Mouse (Mus musculus) granulocyte monocyte progenitor cell, adult 5-6 weeks (primary cell): ENCODE results near the gene Cxcr4. TPM values are rescaled to one million over a fixed set of nuclear protein-coding genes. Genes with fewer than 3 reads are reported as not detected.

ENCODE experiments used
- ATAC-seq: replicated peaks from 2 replicates; pipeline ENCODE4 v1.8.0; 2016; ENCODE audit warnings: mild to moderate bottlenecking, moderate TSS enrichment, inconsistent platforms; ENCODE audit not compliant: poor library complexity, severe bottlenecking
- total RNA-seq, 2 experiments: library from RNA; stranded (forward) in 1 of 2; stranded (reverse) in 1 of 2; fragments of 200-712, 200-1000 nt in 1 of 2; fragments of >200 nt in 1 of 2; fragmentation: Nextera tagmentation in 1 of 2; gene quantifications; 2 replicates each; pipeline ENCODE4 v1.2.3; 2014 to 2017

Gene Cxcr4
- 151 and 195 TPM in 2 replicates for total RNA-seq (2014; fragmentation: Nextera tagmentation)
- total RNA-seq (2017), result 178 and 196 TPM in 2 replicates

- ATAC-seq, result peak; percentile 47
Measured at GRCm38 (mm10) chr1:128592211-128592741, at the start of gene Cxcr4. Gene Cxcr4, minus strand, starts transcription at chr1:128592293.

GRCm38 (mm10) chr1:128639707-128640107, 47.6 kb upstream of the Cxcr4 start:
- no peak for ATAC-seq

- no peak for ATAC-seq
Measured at GRCm38 (mm10) chr1:128637230-128637740, 45.2 kb upstream of the Cxcr4 start.

DNA sequence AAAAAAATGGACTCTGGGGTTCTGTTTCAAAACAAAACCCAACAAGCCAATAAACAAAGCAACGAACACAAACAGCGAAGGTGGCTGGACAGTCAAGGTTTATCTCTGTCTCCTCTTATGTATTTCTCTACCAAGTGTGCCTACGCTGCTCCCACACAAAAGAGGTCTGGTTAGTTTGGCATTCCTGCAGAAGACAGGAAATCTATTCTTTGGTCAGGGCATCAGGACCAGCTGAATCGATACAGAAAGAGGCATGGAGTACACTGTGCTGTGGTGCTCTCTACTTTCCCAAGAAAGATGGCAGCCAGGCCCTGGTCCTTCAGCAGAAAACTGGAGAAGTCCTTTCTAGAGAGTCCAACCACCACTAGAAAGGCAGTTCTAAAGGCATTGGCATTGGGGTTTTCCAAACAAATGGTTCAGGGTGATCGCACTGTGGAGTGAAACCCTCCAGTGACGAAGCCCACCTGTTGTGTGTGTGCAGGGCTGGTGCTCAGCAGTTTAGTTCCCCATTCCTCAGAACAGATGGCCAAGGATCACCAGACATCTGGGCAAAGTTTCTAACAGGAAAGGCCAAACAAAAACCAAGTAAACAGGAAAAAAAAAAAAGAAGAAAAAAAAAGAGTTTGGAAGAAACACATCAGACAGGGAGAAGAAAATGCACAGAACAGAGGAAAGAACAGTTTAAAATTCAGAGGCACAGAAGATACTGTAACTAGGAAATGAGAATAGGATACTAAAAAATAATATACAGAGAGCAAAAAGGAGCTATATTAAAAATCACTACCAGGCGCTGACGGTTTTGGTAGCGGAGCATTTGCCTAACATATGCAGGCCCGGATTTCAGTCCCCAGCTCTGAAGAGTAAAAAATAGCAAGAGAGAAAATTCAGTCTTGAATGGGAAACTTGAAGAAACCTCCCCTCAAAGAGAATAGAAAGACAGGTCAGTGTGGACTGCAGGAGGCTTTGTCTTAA, 44.5 kb upstream of the Cxcr4 start:
- peak; percentile 49; the same call in 1 of the 2 replicates for ATAC-seq

DNA sequence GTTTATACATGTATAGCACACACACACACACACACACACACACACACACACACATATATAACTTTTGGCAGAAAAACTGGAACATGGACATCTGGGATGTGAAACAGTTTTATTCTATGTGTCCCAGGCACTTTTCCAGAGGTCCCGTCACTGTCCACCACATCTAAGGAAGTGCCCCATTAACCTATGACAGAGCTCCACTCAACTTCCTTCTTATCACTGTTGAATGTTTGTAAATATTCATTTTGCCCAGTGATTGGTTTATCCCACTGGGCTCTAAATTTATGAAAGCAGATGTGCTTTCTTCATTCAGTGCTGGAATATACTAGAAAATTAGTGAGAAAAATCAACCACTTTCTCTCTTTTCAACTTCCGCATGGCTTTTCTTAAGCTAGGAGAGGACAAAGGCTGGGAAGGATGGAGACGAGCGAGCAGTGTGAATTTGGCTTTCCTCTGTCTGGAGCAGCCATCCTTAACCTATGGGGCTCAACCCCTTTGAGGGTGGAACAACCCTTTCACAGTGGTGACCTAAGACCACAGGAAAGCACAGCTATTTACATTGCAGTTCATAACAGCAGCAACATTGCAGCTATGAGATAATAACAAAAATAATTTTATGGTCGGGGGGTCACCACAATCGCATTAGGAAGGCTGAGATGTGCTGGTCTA, 41.8 kb upstream of the Cxcr4 start:
- peak; percentile 61 for ATAC-seq

- no peak for ATAC-seq
Measured at GRCm38 (mm10) chr1:128632522-128632921, 40.4 kb upstream of the Cxcr4 start.

DNA sequence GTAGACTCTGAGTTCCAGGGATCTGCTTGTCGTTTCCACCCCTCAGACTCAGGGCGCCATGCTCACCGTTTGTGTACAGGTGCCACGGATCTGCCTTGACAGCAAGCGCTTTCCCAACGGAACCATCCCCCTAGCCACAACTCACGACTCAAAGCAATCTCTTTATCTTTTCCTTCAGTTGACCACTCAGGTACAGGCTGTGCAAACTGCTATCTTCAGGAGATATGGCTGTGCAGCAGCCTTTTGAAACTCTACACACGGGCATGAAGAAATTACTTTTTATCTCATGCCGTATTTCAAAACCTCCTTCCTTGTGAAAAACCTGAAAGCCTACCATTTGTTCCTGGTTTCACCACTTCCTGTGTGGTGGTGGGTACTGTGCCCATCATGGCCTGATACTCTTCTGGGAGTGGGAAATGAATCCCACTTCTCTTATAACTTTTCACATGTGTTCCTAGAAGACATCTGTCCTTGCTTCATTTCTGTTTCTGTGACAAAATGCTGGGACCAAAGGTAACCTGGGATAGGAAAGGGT, 34.1 kb upstream of the Cxcr4 start:
- peak; percentile 85 for ATAC-seq

- no peak for ATAC-seq
Measured at GRCm38 (mm10) chr1:128623594-128623887, 31.4 kb upstream of the Cxcr4 start.

DNA sequence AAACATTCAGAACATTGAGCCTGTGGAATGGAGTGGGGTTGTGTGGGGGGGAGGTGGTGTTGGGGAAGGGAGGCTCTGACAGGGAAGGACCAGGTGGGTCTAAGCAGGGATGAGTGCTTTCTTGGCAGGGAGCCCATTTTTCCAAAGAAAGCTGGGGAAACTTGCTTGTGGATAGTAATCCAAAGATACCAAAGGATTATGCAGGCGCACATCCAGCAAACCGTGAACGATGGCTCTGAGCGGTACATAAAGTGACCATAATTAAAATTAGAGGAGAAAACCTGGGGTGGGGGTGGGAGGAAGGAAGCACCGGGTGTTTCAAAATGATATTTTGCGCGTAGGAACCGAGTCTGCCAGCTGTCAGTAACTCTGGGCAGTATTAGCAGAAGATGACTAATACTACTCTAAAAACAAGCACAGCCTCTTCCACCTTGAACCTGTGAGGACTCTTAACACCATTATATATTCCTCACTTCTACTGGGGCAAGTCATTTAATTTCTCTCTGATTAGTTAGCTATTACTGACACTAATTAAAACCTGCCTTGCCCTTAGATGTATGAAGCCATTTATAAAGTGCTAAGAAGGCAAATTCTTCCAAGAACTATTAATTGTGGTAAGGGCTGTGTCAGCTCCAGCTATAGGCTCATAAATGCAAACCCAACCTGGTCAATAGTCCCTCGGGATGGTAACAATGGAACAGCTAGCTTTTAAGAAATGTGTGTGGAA, 30.9 kb upstream of the Cxcr4 start:
- peak; percentile 69 for ATAC-seq

GRCm38 (mm10) chr1:128617654-128618310, 25.7 kb upstream of the Cxcr4 start:
- no peak for ATAC-seq

DNA sequence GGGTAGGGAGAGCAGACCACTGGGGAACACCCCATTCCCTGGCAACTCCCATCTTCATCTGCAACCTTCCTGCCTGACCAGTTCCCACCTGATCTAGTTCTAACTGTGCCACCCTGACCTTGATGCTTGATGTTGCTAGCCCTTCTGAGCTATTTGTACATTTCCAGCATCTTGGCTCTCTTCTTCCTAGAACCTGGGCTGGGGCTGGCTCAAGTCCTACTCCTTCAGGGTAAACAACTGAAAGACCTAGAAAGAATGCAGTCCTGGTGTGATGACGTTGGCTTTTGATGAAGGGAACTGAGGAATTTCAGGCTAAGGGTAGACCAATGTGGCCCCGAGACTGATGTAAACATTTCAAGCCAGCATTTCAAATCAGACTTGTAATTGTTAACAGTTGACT, 24.5 kb upstream of the Cxcr4 start:
- ATAC-seq, result no peak

DNA sequence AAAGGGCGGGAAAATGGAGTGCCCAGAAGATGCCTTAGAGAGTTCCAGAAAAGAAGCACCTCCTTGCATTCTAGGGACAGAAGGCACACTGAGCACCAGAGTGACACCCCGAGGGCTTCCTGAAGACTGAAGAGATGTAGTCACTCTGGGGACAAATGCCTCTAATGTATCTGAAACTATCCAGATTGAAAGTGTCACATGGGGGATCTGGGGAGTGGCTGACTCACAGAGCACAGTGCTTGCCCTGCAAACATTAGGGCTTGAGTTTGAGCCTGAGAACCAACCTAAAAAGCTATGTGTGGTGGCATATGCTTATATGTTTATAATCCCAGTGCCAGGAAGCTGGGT, 23.3 kb upstream of the Cxcr4 start:
- ATAC-seq, result no peak; the same call in 1 of the 2 replicates

- ATAC-seq, result peak; percentile 67
Measured at GRCm38 (mm10) chr1:128614653-128615458, 22.8 kb upstream of the Cxcr4 start.

DNA sequence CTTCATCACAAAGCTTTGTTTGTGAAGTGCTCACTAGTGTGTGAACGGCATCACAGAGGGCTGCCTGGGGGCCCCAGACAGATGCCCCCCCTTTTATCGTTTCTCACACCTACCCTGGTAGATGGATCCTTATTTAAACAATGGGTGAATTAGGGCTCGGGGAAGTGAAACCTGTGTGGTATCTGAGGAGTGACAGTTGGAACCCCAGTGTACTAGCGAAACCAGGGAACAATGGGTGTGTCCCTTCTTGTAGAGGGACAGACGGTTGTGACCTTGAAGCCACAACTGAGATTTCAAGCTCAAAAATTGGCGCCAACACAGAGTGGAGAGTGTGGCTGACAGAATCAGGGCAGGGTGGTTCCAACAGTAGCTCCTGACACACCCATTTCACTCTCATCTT, 16.0 kb upstream of the Cxcr4 start:
- ATAC-seq, result peak; percentile 88

DNA sequence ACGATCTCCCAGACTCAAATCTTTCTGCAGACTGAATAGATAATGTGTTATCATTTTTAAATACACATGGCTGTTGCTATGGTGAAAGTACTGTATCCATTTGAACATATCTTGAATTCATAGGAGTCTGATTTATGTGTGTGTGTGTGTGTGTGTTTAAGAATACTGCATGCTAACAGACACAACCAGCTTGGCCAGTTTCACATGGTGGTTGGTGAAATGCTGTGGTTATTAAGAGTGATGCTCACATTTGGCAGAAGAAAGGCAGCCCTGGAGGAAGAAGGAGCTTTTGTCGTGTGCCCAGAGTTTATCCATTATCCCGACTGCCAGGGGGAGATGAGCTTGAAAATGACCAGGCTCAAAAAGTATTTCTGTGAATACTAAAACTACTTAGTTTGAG, 15.3 kb upstream of the Cxcr4 start:
- ATAC-seq, result 0 out of 2 replicates have a peak, but pooled peaks have one; percentile 29

DNA sequence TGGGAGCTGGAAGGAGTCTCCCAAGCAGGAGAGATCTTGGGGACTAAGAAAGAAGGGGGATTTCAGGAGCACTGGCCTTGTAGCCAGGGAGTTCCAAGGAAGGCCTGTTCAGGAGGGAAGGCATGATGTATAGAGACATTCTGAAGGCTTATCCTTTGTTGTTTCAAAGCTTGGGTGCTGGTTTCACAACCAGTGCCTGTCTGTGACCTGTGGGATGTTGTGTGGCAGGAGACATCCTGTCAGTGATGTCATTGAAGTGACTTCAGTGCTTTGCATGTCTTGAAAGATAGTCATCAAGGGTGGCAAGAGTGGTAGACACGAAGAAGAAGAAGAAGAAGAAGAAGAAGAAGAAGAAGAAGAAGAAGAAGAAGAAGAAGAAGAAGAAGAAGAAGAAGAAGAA, 13.7 kb upstream of the Cxcr4 start:
- peak; percentile 47 for ATAC-seq

GRCm38 (mm10) chr1:128602688-128603385, 10.7 kb upstream of the Cxcr4 start:
- ATAC-seq, result no peak

DNA sequence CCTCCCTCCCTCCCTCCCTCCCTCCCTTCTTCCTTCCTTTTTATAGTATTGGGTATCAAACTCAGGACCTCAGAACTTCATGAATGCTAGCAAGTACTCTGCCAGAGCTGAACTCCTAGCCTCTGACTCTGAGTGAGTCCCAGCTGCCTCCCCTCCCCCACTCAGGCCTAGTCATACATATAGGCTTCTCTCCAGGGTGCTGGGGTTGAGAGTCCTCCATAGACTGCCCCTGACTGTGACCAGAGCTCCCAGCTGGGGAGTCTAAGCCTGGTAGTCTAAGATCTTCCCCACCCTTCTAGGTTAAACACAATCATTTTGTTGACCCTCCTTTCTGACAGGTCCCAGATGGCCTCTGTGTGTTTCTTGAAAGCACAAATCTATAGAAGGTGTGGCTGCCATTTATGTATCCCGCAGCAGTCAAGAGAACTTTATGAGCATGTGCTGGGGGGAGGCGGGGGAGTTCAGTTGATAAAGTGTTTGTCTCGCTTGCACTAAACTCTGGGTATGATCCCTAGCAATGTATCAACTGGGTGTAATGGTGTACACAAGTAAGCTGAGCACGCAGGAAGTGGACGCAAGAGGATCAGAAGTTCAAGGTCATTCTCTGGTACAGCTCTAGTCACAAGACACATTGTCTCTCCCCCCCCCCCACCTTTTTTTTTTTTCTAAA, 10.1 kb upstream of the Cxcr4 start:
- ATAC-seq, result no peak
